Mouse (Mus musculus) thymus, adult 2 months (tissue): Measurements from ENCODE around the gene Pja2.

ENCODE experiments used
- CTCF ChIP-seq: fragments of 200-500 bp; IDR thresholded peaks from 2 replicates; pipeline ENCODE4 v1.5.1; 2012; ENCODE audit warnings: mild to moderate bottlenecking, control low read depth, low read length, moderate library complexity, borderline replicate concordance; ENCODE audit not compliant: control insufficient read depth, poor library complexity, insufficient read depth; ENCODE audit errors: extremely low read depth
- POLR2A ChIP-seq: fragments of 200-500 bp; IDR thresholded peaks from 2 replicates; pipeline ENCODE4 v1.6.1; 2012; ENCODE audit warnings: mild to moderate bottlenecking, low read length, control low read depth, moderate library complexity; ENCODE audit not compliant: control insufficient read depth, poor library complexity, insufficient read depth; ENCODE audit errors: extremely low read depth

GRCm38 (mm10) chr17:64277649-64278212 is 54.0 kb downstream of the Pja2 start:
- no peak for TF ChIP-seq CTCF
- no peak for TF ChIP-seq POLR2A
